ENCODE assay signal across 28 mouse cellular contexts in the genomic region with DNA sequence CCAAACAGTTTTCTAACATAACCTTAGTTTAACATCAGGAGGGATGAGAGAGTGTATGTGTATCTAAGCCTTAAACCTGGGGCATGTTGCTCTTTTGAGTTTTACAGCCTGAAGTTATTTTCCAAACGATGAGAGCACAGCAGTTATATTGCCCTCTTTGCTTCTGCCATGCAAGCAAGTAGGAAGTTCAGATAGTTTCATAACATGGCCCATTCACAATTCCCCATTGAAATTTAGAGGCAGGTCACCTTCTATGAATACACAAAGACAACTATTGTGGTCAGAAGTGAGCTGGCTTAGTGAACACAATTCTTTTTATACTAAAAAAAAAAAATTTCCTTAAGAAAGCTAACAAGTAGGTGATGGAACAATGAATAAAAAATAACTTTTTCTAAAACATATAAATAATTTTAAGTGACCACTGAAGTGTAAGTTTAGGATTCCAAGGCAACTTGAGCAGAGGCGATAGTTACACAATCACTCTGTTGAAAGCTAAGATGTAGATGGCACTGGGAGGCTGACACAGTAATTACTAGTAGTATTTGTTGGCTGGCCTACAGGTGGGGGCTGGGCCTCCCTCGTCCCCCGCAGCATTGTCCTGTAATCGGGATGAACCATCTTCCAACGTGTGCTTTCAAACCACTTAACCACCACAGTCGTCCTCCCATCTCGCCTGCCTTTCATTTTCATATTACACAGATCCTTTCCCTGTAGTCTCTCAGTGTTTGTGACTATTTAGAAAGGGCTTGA. TPM values are rescaled to one million over a fixed set of nuclear protein-coding genes. Genes with fewer than 3 reads are reported as not detected.
DNase-seq lines count a peak whose midpoint lies in the region; ATAC-seq and TF ChIP-seq lines count a peak whose summit lies in the region.
"Had no signal": no experiment of that assay in that cellular context is flagged by ENCODE, and none has a peak within 500 bp of the region (broad histone marks: within the 10 kb centered on the region; RNA-seq: fewer than 3 reads in every experiment).

No protein-coding gene starts in this region.

- ATAC-seq in hindbrain, embryonic 12.5 days (ENCODE audit: low FRiP score): no peak
- no peak for ATAC-seq in hindbrain, embryonic 16.5 days
- ATAC-seq: activated CD4-positive, CD25-positive, alpha-beta regulatory T cell, adult 4 months; intestine, embryonic 15.5 days; liver, postnatal 0 days; midbrain, embryonic 16.5 days had no signal

- DNase-seq in lung, adult 2 months: no peak
- DNase-seq in lung, postnatal 4 days: no peak
- DNase-seq in NIH3T3 (ENCODE audit: low read depth): peak; percentile 65
- DNase-seq in cerebellum, postnatal 36 days: no peak
- DNase-seq: adrenal gland, postnatal 14 days; cerebellum, adult 11 months; cerebellum, adult 9-11 months; heart, postnatal 4 days; kidney, postnatal 4 days; layer of hippocampus, adult 9-11 months; liver; liver, postnatal 0 days; retina, postnatal 1 day; thymus, postnatal 14 days had no signal

- TF ChIP-seq POLR2A in lung, adult 2 months (IDR thresholded peaks at IDR 0.05; ENCODE audit: borderline replicate concordance, extremely low read depth, low read depth, low read length): peak; percentile 27; the same call in 1 of the 2 replicates
- TF ChIP-seq POLR2A in olfactory bulb, adult 2 months (IDR thresholded peaks at IDR 0.05; ENCODE audit: insufficient read depth, low read depth, low read length): no peak

- H3K4me1 ChIP-seq in hindbrain, embryonic 12.5 days: peaks cover 5% of the 10 kb centered on the region
- no peaks in the 10 kb centered on the region for H3K4me1 ChIP-seq in hindbrain, embryonic 16.5 days (ENCODE audit: control insufficient read depth, insufficient read depth, low read depth, low read length)
- H3K4me1 ChIP-seq in lung, adult 2 months (ENCODE audit: control insufficient read depth, insufficient read depth, low read length): peaks cover 6% of the 10 kb centered on the region
- H3K4me1 ChIP-seq in olfactory bulb, adult 2 months (ENCODE audit: control insufficient read depth, insufficient read depth, low read length): peaks cover 3% of the 10 kb centered on the region
- H3K4me1 ChIP-seq: intestine, embryonic 15.5 days had no signal

- H3K9me3 ChIP-seq in hindbrain, embryonic 12.5 days (replicated peaks): no peaks in the 10 kb centered on the region
- H3K9me3 ChIP-seq in hindbrain, embryonic 16.5 days (ENCODE audit: control insufficient read depth, low read length): no peaks in the 10 kb centered on the region
- H3K9me3 ChIP-seq: embryonic facial prominence, embryonic 12.5 days; forebrain, embryonic 12.5 days; G1E; hindbrain, embryonic 15.5 days; intestine, embryonic 15.5 days; limb, embryonic 10.5 days had no signal

- 0 out of 2 replicates have a peak overlapping the region, but pooled peaks have one; percentile 7 for H3K27ac ChIP-seq in hindbrain, embryonic 12.5 days
- H3K27ac ChIP-seq in hindbrain, embryonic 16.5 days (ENCODE audit: low read depth, low read length): no peak overlapping the region
- peak overlapping the region; percentile 73; the same call in 1 of the 2 replicates for H3K27ac ChIP-seq in olfactory bulb, adult 2 months (ENCODE audit: insufficient read depth, low read depth, low read length)
- H3K27ac ChIP-seq: embryonic facial prominence, embryonic 12.5 days; forebrain, embryonic 12.5 days; hindbrain, embryonic 15.5 days; intestine, embryonic 15.5 days; limb, embryonic 10.5 days; macrophage had no signal

- H3K36me3 ChIP-seq in hindbrain, embryonic 12.5 days: peaks cover 21% of the 10 kb centered on the region
- H3K36me3 ChIP-seq in hindbrain, embryonic 16.5 days (ENCODE audit: control insufficient read depth, insufficient read depth, low read length): peaks cover 8% of the 10 kb centered on the region; the same call in 1 of the 2 replicates
- H3K36me3 ChIP-seq: G1E had no signal

- H3K9ac ChIP-seq in hindbrain, embryonic 12.5 days: no peak overlapping the region
- H3K9ac ChIP-seq in hindbrain, embryonic 16.5 days (ENCODE audit: low read depth, low read length): no peak overlapping the region
- H3K9ac ChIP-seq: embryonic facial prominence, embryonic 12.5 days; forebrain, embryonic 12.5 days; hindbrain, embryonic 15.5 days; intestine, embryonic 15.5 days had no signal

- H3K4me3 ChIP-seq in hindbrain, embryonic 12.5 days: no peak overlapping the region
- no peak overlapping the region for H3K4me3 ChIP-seq in hindbrain, embryonic 16.5 days (ENCODE audit: low read length)
- H3K4me3 ChIP-seq in lung, adult 2 months (replicated peaks; ENCODE audit: extremely low read depth, low read depth, low read length): no peak overlapping the region
- no peak overlapping the region for H3K4me3 ChIP-seq in olfactory bulb, adult 2 months (ENCODE audit: insufficient read depth, low read depth, low read length)
- H3K4me3 ChIP-seq: embryonic facial prominence, embryonic 12.5 days; erythroblast, embryonic 14.5 days; forebrain, embryonic 12.5 days; hindbrain, embryonic 15.5 days; intestine, embryonic 15.5 days; limb, embryonic 10.5 days had no signal

- no peak overlapping the region for H3K4me2 ChIP-seq in hindbrain, embryonic 12.5 days (replicated peaks)
- no peak overlapping the region for H3K4me2 ChIP-seq in hindbrain, embryonic 16.5 days (ENCODE audit: low read length)
- H3K4me2 ChIP-seq: embryonic facial prominence, embryonic 12.5 days; forebrain, embryonic 12.5 days; hindbrain, embryonic 15.5 days; intestine, embryonic 15.5 days had no signal

- no peak for TF ChIP-seq CTCF in lung, adult 2 months (IDR thresholded peaks at IDR 0.05; ENCODE audit: insufficient read depth, low read length)
- TF ChIP-seq CTCF in olfactory bulb, adult 2 months (IDR thresholded peaks at IDR 0.05; ENCODE audit: insufficient read depth, low read depth, low read length): no peak

- H3K27me3 ChIP-seq in hindbrain, embryonic 12.5 days: no peaks in the 10 kb centered on the region
- H3K27me3 ChIP-seq in hindbrain, embryonic 16.5 days (replicated peaks; ENCODE audit: control insufficient read depth, insufficient read depth, low read length): no peaks in the 10 kb centered on the region
- H3K27me3 ChIP-seq: CH12.LX; embryonic facial prominence, embryonic 12.5 days; forebrain, embryonic 12.5 days; hindbrain, embryonic 15.5 days; intestine, embryonic 15.5 days had no signal

- 61% methylated on average over 8 of the region's 8 CpGs for WGBS in hindbrain, embryonic 12.5 days
- WGBS in hindbrain, embryonic 16.5 days: 49% methylated on average over 8 of the region's 8 CpGs
- WGBS in lung, adult 2 months: 51% methylated on average over 8 of the region's 8 CpGs
- WGBS in olfactory bulb, adult 2 months: 21% methylated on average over 8 of the region's 8 CpGs

RNA-seq across cellular contexts. Expression of gene Errfi1, which starts 9.1 kb away (rescaled TPM):
- 29.9 and 31.2 TPM in 2 replicates for polyA plus RNA-seq in hindbrain, embryonic 12.5 days (2016; fragmentation: Nextera tagmentation; extraction: Ambion mirVana)
- polyA plus RNA-seq in hindbrain, embryonic 16.5 days (2015; fragmentation: Nextera tagmentation; extraction: Ambion mirVana): 27.2 and 32.1 TPM in 2 replicates
- 53.7 and 85.0 TPM in 2 replicates for polyA plus RNA-seq in lung, adult 2 months (2012; rRNA removed)
- not detected in 2 replicates for polyA plus RNA-seq in olfactory bulb, adult 2 months (2012; ENCODE audit: insufficient read depth, insufficient read length, low replicate concordance, missing spikeins)
- polyA plus RNA-seq: erythroblast, embryonic 14.5 days; G1E had no signal

RNA-seq across cellular contexts. Expression of gene Park7, which starts 51.4 kb away (rescaled TPM):
- 336 and 340 TPM in 2 replicates for polyA plus RNA-seq in hindbrain, embryonic 12.5 days (2016; fragmentation: Nextera tagmentation; extraction: Ambion mirVana)
- 390 and 413 TPM in 2 replicates for polyA plus RNA-seq in hindbrain, embryonic 16.5 days (2015; fragmentation: Nextera tagmentation; extraction: Ambion mirVana)
- polyA plus RNA-seq in lung, adult 2 months (2012; rRNA removed): 80.9 and 112 TPM in 2 replicates
- polyA plus RNA-seq in olfactory bulb, adult 2 months (2012; ENCODE audit: insufficient read depth, insufficient read length, low replicate concordance, missing spikeins): not detected in 2 replicates

RNA-seq across cellular contexts. Expression of gene Tnfrsf9, which starts 51.6 kb away (rescaled TPM):
- polyA plus RNA-seq in hindbrain, embryonic 12.5 days (2016; fragmentation: Nextera tagmentation; extraction: Ambion mirVana): 0.30 and 0.31 TPM in 2 replicates
- polyA plus RNA-seq in hindbrain, embryonic 16.5 days (2015; fragmentation: Nextera tagmentation; extraction: Ambion mirVana): 0.36 and 0.40 TPM in 2 replicates
- 0.54 and 1.0 TPM in 2 replicates for polyA plus RNA-seq in lung, adult 2 months (2012; rRNA removed)
- not detected in 2 replicates for polyA plus RNA-seq in olfactory bulb, adult 2 months (2012; ENCODE audit: insufficient read depth, insufficient read length, low replicate concordance, missing spikeins)
- polyA plus RNA-seq: erythroblast, embryonic 14.5 days had no signal

Comparison
In these comparisons a context has a peak if more than half of its experiments do, and no peak if none do; other contexts are left out.
1. RNA of gene Errfi1, which starts 9.1 kb away (polyA plus RNA-seq): 53.7 to 85.0 TPM in lung, adult 2 months, 29.9 to 31.2 TPM in hindbrain, embryonic 12.5 days and 27.2 to 32.1 TPM in hindbrain, embryonic 16.5 days; not detected in olfactory bulb, adult 2 months; every median in the first group is over 10 times any median in the second.